ENCODE assay signal across 8 mouse cellular contexts in genomic region chr2:93126595-93127165, GRCm38 (mm10).
DNase-seq lines count a peak whose midpoint lies in the region; ATAC-seq and TF ChIP-seq lines count a peak whose summit lies in the region.

No protein-coding gene starts in this region.

- 0 out of 2 replicates have a peak, but pooled peaks cover 4% of the 10 kb centered on the region for H3K27me3 ChIP-seq in forebrain, embryonic 12.5 days
- H3K27me3 ChIP-seq in forebrain, postnatal 0 days (ENCODE audit: insufficient read depth, low read length): no peaks in the 10 kb centered on the region
- H3K27me3 ChIP-seq in hindbrain, embryonic 11.5 days (ENCODE audit: control insufficient read depth, insufficient read depth, low read length): no peaks in the 10 kb centered on the region
- no peaks in the 10 kb centered on the region for H3K27me3 ChIP-seq in midbrain, embryonic 16.5 days (ENCODE audit: control insufficient read depth, insufficient read depth, low read depth, low read length)

- H3K36me3 ChIP-seq in forebrain, embryonic 12.5 days (replicated peaks): no peaks in the 10 kb centered on the region
- no peaks in the 10 kb centered on the region for H3K36me3 ChIP-seq in forebrain, postnatal 0 days (ENCODE audit: insufficient read depth)
- no peaks in the 10 kb centered on the region for H3K36me3 ChIP-seq in hindbrain, embryonic 11.5 days (ENCODE audit: control insufficient read depth, insufficient read depth, low read length)
- H3K36me3 ChIP-seq in midbrain, embryonic 16.5 days (ENCODE audit: control insufficient read depth, insufficient read depth, low read length): no peaks in the 10 kb centered on the region

- H3K27ac ChIP-seq in forebrain, embryonic 12.5 days: peak overlapping the region; percentile 65
- no peak overlapping the region; the same call in 1 of the 2 replicates for H3K27ac ChIP-seq in forebrain, postnatal 0 days (ENCODE audit: low read depth, low read length)
- H3K27ac ChIP-seq in gastrocnemius, adult 2 months: peak overlapping the region; percentile 46; the same call in 1 of the 2 replicates
- H3K27ac ChIP-seq in hindbrain, embryonic 11.5 days (ENCODE audit: low read depth, low read length): peak overlapping the region; percentile 12; the same call in 1 of the 2 replicates
- H3K27ac ChIP-seq in midbrain, embryonic 16.5 days (ENCODE audit: low read length): peak overlapping the region; percentile 45; the same call in 1 of the 2 replicates

- ATAC-seq in forebrain, embryonic 12.5 days (ENCODE audit: low FRiP score): no peak
- ATAC-seq in forebrain, postnatal 0 days: no peak
- no peak for ATAC-seq in hindbrain, embryonic 11.5 days (ENCODE audit: low FRiP score)
- 0 out of 2 replicates have a peak, but pooled peaks have one; percentile 18 for ATAC-seq in midbrain, embryonic 16.5 days
- ATAC-seq in megakaryocyte progenitor cell, adult 5-6 weeks (replicated peaks; ENCODE audit: poor library complexity): no peak

- H3K4me2 ChIP-seq in forebrain, embryonic 12.5 days: no peak overlapping the region
- H3K4me2 ChIP-seq in forebrain, postnatal 0 days (ENCODE audit: low read depth): no peak overlapping the region
- no peak overlapping the region for H3K4me2 ChIP-seq in hindbrain, embryonic 11.5 days (replicated peaks; ENCODE audit: low read depth, low read length)
- H3K4me2 ChIP-seq in midbrain, embryonic 16.5 days (ENCODE audit: low read length): no peak overlapping the region

- intact Hi-C loops in gastrocnemius, adult 2 months (cut with DNase I): no loop called here
- intact Hi-C loops in left cerebral cortex, postnatal 4 days (cut with DNase I): no loop called here

- TF ChIP-seq CTCF in forebrain, postnatal 0 days (IDR thresholded peaks at IDR 0.05; ENCODE audit: low read depth): no peak
- no peak for TF ChIP-seq CTCF in gastrocnemius, adult 2 months (IDR thresholded peaks at IDR 0.05)

- peaks cover 20% of the 10 kb centered on the region for H3K4me1 ChIP-seq in forebrain, embryonic 12.5 days
- no peaks in the 10 kb centered on the region for H3K4me1 ChIP-seq in forebrain, postnatal 0 days (ENCODE audit: insufficient read depth)
- no peaks in the 10 kb centered on the region; the same call in 1 of the 2 replicates for H3K4me1 ChIP-seq in hindbrain, embryonic 11.5 days (replicated peaks; ENCODE audit: control insufficient read depth, insufficient read depth, low read length)
- H3K4me1 ChIP-seq in midbrain, embryonic 16.5 days (ENCODE audit: control insufficient read depth, insufficient read depth, low read length): peaks cover 11% of the 10 kb centered on the region; the same call in 1 of the 2 replicates

- DNase-seq in forebrain, postnatal 0 days: no peak
- DNase-seq in adrenal gland, postnatal 36 days: peak; percentile 83 to 87
- DNase-seq in gastrocnemius, adult 2 months: peak; percentile 79
- peak; percentile 36 for DNase-seq in hindbrain, embryonic 11.5 days (ENCODE audit: low spot score)
- DNase-seq in left cerebral cortex, postnatal 4 days: peak; percentile 85

- 65% methylated on average over 7 of the region's 7 CpGs for WGBS in forebrain, embryonic 12.5 days
- 48% methylated on average over 7 of the region's 7 CpGs for WGBS in forebrain, postnatal 0 days
- WGBS in hindbrain, embryonic 11.5 days: 56% methylated on average over 7 of the region's 7 CpGs
- 59% methylated on average over 7 of the region's 7 CpGs for WGBS in midbrain, embryonic 16.5 days

- no peak overlapping the region for H3K4me3 ChIP-seq in forebrain, embryonic 12.5 days (replicated peaks)
- H3K4me3 ChIP-seq in forebrain, postnatal 0 days (ENCODE audit: low read depth, low read length): no peak overlapping the region
- H3K4me3 ChIP-seq in gastrocnemius, adult 2 months: no peak overlapping the region
- H3K4me3 ChIP-seq in hindbrain, embryonic 11.5 days (ENCODE audit: low read depth, low read length): no peak overlapping the region
- no peak overlapping the region for H3K4me3 ChIP-seq in midbrain, embryonic 16.5 days (ENCODE audit: low read depth, low read length)

- H3K9me3 ChIP-seq in forebrain, embryonic 12.5 days: no peaks in the 10 kb centered on the region
- no peaks in the 10 kb centered on the region for H3K9me3 ChIP-seq in forebrain, postnatal 0 days (ENCODE audit: low read length)
- no peaks in the 10 kb centered on the region for H3K9me3 ChIP-seq in hindbrain, embryonic 11.5 days (ENCODE audit: control insufficient read depth, low read length)
- H3K9me3 ChIP-seq in midbrain, embryonic 16.5 days (replicated peaks; ENCODE audit: control insufficient read depth, low read length, poor library complexity, severe bottlenecking): no peaks in the 10 kb centered on the region

- no peak overlapping the region for H3K9ac ChIP-seq in forebrain, embryonic 12.5 days
- H3K9ac ChIP-seq in forebrain, postnatal 0 days: no peak overlapping the region
- no peak overlapping the region for H3K9ac ChIP-seq in hindbrain, embryonic 11.5 days (ENCODE audit: low read depth, low read length)
- no peak overlapping the region for H3K9ac ChIP-seq in midbrain, embryonic 16.5 days (ENCODE audit: low read depth, low read length)
